Mouse (Mus musculus): ENCODE results near the gene Snx30. TPM values are rescaled to one million over a fixed set of nuclear protein-coding genes. Genes with fewer than 3 reads are reported as not detected.

Gene Snx30
- total and polyA plus RNA-seq, 3 experiments, result 4.2 to 8.6 TPM; not detected in 1

DNA sequence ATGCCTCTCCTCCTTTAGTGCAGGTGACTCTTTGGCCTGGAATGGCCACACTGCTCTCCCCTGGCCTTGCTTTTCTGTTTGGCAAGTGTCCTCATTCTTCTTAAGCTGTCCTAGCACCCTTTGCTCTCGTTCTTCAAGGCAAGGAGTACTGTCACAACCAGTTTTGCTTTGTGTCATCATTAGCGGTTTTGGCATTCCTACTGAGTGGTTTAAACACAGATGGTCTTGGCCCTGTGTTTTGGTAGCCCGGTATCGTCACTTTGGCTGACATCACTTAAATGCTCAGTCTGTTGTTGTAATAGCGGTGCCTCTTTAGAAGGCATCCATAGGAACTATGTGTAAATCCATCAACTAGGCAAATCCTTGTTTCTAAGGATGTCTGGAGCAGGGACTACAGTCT is 41.8 kb downstream of the Snx30 start:
- DNase-seq (ENCODE audit: low read depth, low spot score), result no peak
- Histone ChIP-seq H3K4me1 (ENCODE audit: control insufficient read depth in 1 of 2, insufficient read depth in 2 of 2, low read length in 2 of 2) (no peaks in the 10 kb centered on the region), H3K9ac (ENCODE audit: control insufficient read depth, low read depth, low read length, poor library complexity, severe bottlenecking) (no peak overlapping the region), H3K36me3 (ENCODE audit: control insufficient read depth in 1 of 2, insufficient read depth in 2 of 2, low read length in 2 of 2) (no peaks in the 10 kb centered on the region), H3K27me3 (ENCODE audit: control insufficient read depth in 1 of 2, insufficient read depth in 2 of 2, low read length in 2 of 2) (no peaks in the 10 kb centered on the region), H3K4me3 (ENCODE audit: control insufficient read depth in 1 of 2, insufficient read depth in 1 of 2, low read depth in 2 of 2, low read length in 2 of 2) (no peak overlapping the region), H3K79me2 (ENCODE audit: control insufficient read depth, insufficient read depth, low read length, poor library complexity) (no peaks in the 10 kb centered on the region), H3K27ac (ENCODE audit: control insufficient read depth, low read depth, low read length) (no peak overlapping the region), H3K9me3 (replicated peaks; ENCODE audit: insufficient read depth, low read length) (no peaks in the 10 kb centered on the region)
- TF ChIP-seq CHD1 (IDR thresholded peaks at IDR 0.05; ENCODE audit: low read depth, low read length) (no peak), SIN3A (IDR thresholded peaks at IDR 0.05; ENCODE audit: low read length) (no peak), ZMIZ1 (IDR thresholded peaks at IDR 0.05; ENCODE audit: low read depth, low read length) (no peak), ETS1 (IDR thresholded peaks at IDR 0.05; ENCODE audit: low read depth, low read length) (no peak), ZNF384 (IDR thresholded peaks at IDR 0.05; ENCODE audit: low read depth, low read length) (no peak), MYB (IDR thresholded peaks at IDR 0.05; ENCODE audit: low read depth, low read length) (no peak), TBP (IDR thresholded peaks at IDR 0.05; ENCODE audit: low read depth, low read length) (no peak), ZC3H11A (IDR thresholded peaks at IDR 0.05; ENCODE audit: low read depth, low read length) (no peak), POLR2AphosphoS5 (IDR thresholded peaks at IDR 0.05; ENCODE audit: borderline replicate concordance, low read depth, low read length) (no peak), GATA1 (IDR thresholded peaks at IDR 0.05; ENCODE audit: low read depth, low read length) (no peak), CTCF (IDR thresholded peaks at IDR 0.05 in 2 of 3, conservative IDR thresholded peaks at IDR 0.05 in 1 of 3; ENCODE audit: control insufficient read depth in 1 of 3, insufficient read depth in 1 of 3, low read depth in 2 of 3, low read length in 3 of 3, poor library complexity in 1 of 3, severe bottlenecking in 1 of 3) (no peak), MAZ (IDR thresholded peaks at IDR 0.05; ENCODE audit: low read depth, low read length) (no peak), RCOR1 (IDR thresholded peaks at IDR 0.05; ENCODE audit: low read depth, low read length) (no peak)

DNA sequence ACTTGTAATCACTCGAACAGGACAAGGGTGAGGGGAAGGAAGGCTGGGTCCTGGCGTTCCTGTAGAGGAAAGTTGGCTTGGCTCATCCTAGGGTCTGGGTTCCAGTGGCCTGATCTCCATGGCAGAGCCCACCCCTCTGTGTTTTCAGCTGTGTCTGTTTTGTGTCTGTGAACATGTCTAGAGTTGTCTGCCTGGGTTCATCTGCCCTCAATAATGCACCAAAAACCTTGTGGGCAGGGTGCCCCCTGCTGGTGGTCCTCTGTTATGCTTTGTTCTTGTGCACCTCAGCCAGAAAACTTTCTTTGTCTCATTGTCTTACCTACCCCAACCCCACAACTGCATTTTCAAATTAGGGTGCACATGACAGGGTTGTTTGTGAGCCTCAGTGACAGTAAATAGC is 44.5 kb downstream of the Snx30 start:
- H3K27ac ChIP-seq (ENCODE audit: control insufficient read depth, low read depth, low read length), result no peak overlapping the region
- no peak overlapping the region for H3K9ac ChIP-seq (ENCODE audit: control insufficient read depth, low read depth, low read length, poor library complexity, severe bottlenecking)
- no peaks in the 10 kb centered on the region for H3K79me2 ChIP-seq (ENCODE audit: control insufficient read depth, insufficient read depth, low read length, poor library complexity)
- TF ChIP-seq MAX (IDR thresholded peaks at IDR 0.05; ENCODE audit: low read length) (no peak), MXI1 (IDR thresholded peaks at IDR 0.05; ENCODE audit: low read depth, low read length) (no peak), E2F4 (IDR thresholded peaks at IDR 0.05; ENCODE audit: borderline replicate concordance, low read depth, low read length) (no peak), ETS1 (IDR thresholded peaks at IDR 0.05; ENCODE audit: low read depth, low read length) (no peak), USF2 (IDR thresholded peaks at IDR 0.05; ENCODE audit: borderline replicate concordance in 1 of 2, insufficient read depth in 1 of 2, low read depth in 1 of 2, low read length in 2 of 2) (no peak), BHLHE40 (IDR thresholded peaks at IDR 0.05; ENCODE audit: borderline replicate concordance, low read depth, low read length) (no peak), CTCF (IDR thresholded peaks at IDR 0.05 in 2 of 3, conservative IDR thresholded peaks at IDR 0.05 in 1 of 3; ENCODE audit: control insufficient read depth in 1 of 3, insufficient read depth in 1 of 3, low read depth in 2 of 3, low read length in 3 of 3, poor library complexity in 1 of 3, severe bottlenecking in 1 of 3) (peak; percentile 88 to 89 (median 88)), MYB (IDR thresholded peaks at IDR 0.05; ENCODE audit: low read depth, low read length) (no peak), SMC3 (IDR thresholded peaks at IDR 0.05; ENCODE audit: low read depth, low read length) (peak; percentile 80), RAD21 (IDR thresholded peaks at IDR 0.05; ENCODE audit: low read depth, low read length) (peak; percentile 78), MAFK (IDR thresholded peaks at IDR 0.05; ENCODE audit: borderline replicate concordance, low read depth, low read length) (no peak), ZC3H11A (IDR thresholded peaks at IDR 0.05; ENCODE audit: low read depth, low read length) (peak; percentile 46; the same call in 1 of the 2 replicates)
- H3K9me3 ChIP-seq (replicated peaks; ENCODE audit: insufficient read depth, low read length), result no peaks in the 10 kb centered on the region
- DNase-seq (ENCODE audit: low read depth, low spot score), result peak; percentile 70
- no peaks in the 10 kb centered on the region for H3K4me1 ChIP-seq (ENCODE audit: control insufficient read depth in 1 of 2, insufficient read depth in 2 of 2, low read length in 2 of 2)
- no peak overlapping the region for H3K4me3 ChIP-seq (ENCODE audit: control insufficient read depth in 1 of 2, insufficient read depth in 1 of 2, low read depth in 2 of 2, low read length in 2 of 2)
- H3K27me3 ChIP-seq (ENCODE audit: control insufficient read depth in 1 of 2, insufficient read depth in 2 of 2, low read length in 2 of 2), result no peaks in the 10 kb centered on the region
- no peaks in the 10 kb centered on the region for H3K36me3 ChIP-seq (ENCODE audit: control insufficient read depth in 1 of 2, insufficient read depth in 2 of 2, low read length in 2 of 2)

Measured in MEL (cell line).